Comparison of ENCODE assay signal across 21 mouse cellular contexts in the genomic region with DNA sequence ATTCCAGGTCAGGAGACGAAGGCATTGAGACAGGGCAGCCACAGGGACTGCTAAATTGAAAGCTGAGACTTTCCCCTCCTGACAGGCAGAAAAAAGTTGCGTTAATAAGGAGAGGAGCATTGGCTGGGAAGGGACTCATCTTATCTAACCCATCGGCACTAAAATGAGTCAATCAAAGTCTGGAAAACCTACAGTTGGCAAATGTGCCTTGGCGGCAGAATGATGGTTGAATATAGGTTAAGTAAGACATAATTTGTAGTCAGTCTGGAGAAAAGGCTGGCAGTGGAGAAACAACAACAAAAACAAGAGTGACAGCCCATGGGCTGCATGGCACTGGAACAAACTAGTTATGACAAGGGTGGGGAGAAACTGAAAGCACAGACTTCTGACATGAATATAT.
A peak's percentile ranks its signal among the peaks of the same experiment; 100 is the strongest.
DNase-seq lines count a peak whose midpoint lies in the region; ATAC-seq and TF ChIP-seq lines count a peak whose summit lies in the region.
"Had no signal": no experiment of that assay in that cellular context is flagged by ENCODE, and none has a peak within 500 bp of the region (broad histone marks: within the 10 kb centered on the region; RNA-seq: fewer than 3 reads in every experiment).

No protein-coding gene starts in this region.

- H3K27ac ChIP-seq in forebrain, embryonic 13.5 days: no peak overlapping the region
- no peak overlapping the region for H3K27ac ChIP-seq in forebrain, embryonic 11.5 days (ENCODE audit: low read depth, low read length)
- 0 out of 2 replicates have a peak overlapping the region, but pooled peaks have one; percentile 14 for H3K27ac ChIP-seq in layer of hippocampus, adult 2 months
- peak overlapping the region; percentile 8; the same call in 1 of the 2 replicates for H3K27ac ChIP-seq in brown adipose tissue, adult 24 weeks (replicated peaks; ENCODE audit: low read depth, low read length)
- H3K27ac ChIP-seq: embryonic facial prominence, embryonic 13.5 days; gastrocnemius, adult 2 months; hindbrain, embryonic 10.5 days; hindbrain, embryonic 14.5 days; intestine, embryonic 15.5 days had no signal

- no peaks in the 10 kb centered on the region for H3K27me3 ChIP-seq in forebrain, embryonic 13.5 days
- H3K27me3 ChIP-seq in forebrain, embryonic 11.5 days (ENCODE audit: control insufficient read depth, insufficient read depth, low read length): no peaks in the 10 kb centered on the region
- H3K27me3 ChIP-seq: embryonic facial prominence, embryonic 13.5 days; heart, embryonic 12.5 days; intestine, embryonic 15.5 days; Patski had no signal

- DNase-seq in forebrain, embryonic 11.5 days (ENCODE audit: low spot score): no peak
- DNase-seq in layer of hippocampus, adult 2 months (ENCODE audit: low spot score in 2 of 2): no peak
- no peak for DNase-seq in layer of hippocampus, postnatal 25 days (ENCODE audit: extremely low spot score in 1 of 2, low spot score in 1 of 2)
- no peak for DNase-seq in gastrocnemius, adult 18-20 months (ENCODE audit: low spot score)
- no peak for DNase-seq in ovary, postnatal 36 days (ENCODE audit: low spot score)
- DNase-seq: adrenal gland, adult 2 months; adrenal gland, postnatal 25 days; cerebellum, adult 11 months; cerebellum, adult 8-10 months; cerebellum, postnatal 36 days; gastrocnemius, adult 2 months; kidney, adult 18-20 months had no signal

- no peak for TF ChIP-seq CTCF in layer of hippocampus, adult 2 months (conservative IDR thresholded peaks at IDR 0.05)

- 83% methylated on average over 4 of the region's 4 CpGs for WGBS in forebrain, embryonic 13.5 days
- 78% methylated on average over 4 of the region's 4 CpGs for WGBS in forebrain, embryonic 11.5 days

- peak; percentile 48; the same call in 1 of the 2 replicates for ATAC-seq in forebrain, embryonic 13.5 days
- no peak for ATAC-seq in forebrain, embryonic 11.5 days (replicated peaks; ENCODE audit: low FRiP score)
- ATAC-seq: activated CD4-positive, CD25-positive, alpha-beta regulatory T cell, adult 4 months; intestine, embryonic 15.5 days; Patski had no signal

- H3K4me2 ChIP-seq in forebrain, embryonic 13.5 days: no peak overlapping the region
- H3K4me2 ChIP-seq in forebrain, embryonic 11.5 days (ENCODE audit: low read depth, low read length, severe bottlenecking): no peak overlapping the region
- H3K4me2 ChIP-seq: embryonic facial prominence, embryonic 13.5 days; heart, embryonic 12.5 days; hindbrain, embryonic 14.5 days; intestine, embryonic 15.5 days had no signal

- no peak overlapping the region for H3K9ac ChIP-seq in forebrain, embryonic 13.5 days
- H3K9ac ChIP-seq in forebrain, embryonic 11.5 days (ENCODE audit: low read length): no peak overlapping the region
- H3K9ac ChIP-seq: embryonic facial prominence, embryonic 13.5 days; heart, embryonic 12.5 days; hindbrain, embryonic 14.5 days; intestine, embryonic 15.5 days had no signal

- H3K4me1 ChIP-seq in forebrain, embryonic 13.5 days: no peaks in the 10 kb centered on the region
- no peaks in the 10 kb centered on the region for H3K4me1 ChIP-seq in forebrain, embryonic 11.5 days (replicated peaks; ENCODE audit: control insufficient read depth, insufficient read depth, low read length)
- H3K4me1 ChIP-seq in brown adipose tissue, adult 24 weeks (ENCODE audit: control insufficient read depth, insufficient read depth, insufficient read length, low read length): no peaks in the 10 kb centered on the region; the same call in 1 of the 2 replicates
- H3K4me1 ChIP-seq: embryonic facial prominence, embryonic 13.5 days; heart, embryonic 12.5 days; hindbrain, embryonic 10.5 days; intestine, embryonic 15.5 days had no signal

- H3K36me3 ChIP-seq in forebrain, embryonic 13.5 days (ENCODE audit: poor library complexity, severe bottlenecking): no peaks in the 10 kb centered on the region
- H3K36me3 ChIP-seq in forebrain, embryonic 11.5 days (ENCODE audit: control insufficient read depth, insufficient read depth, low read length): no peaks in the 10 kb centered on the region
- H3K36me3 ChIP-seq: embryonic facial prominence, embryonic 13.5 days; heart, embryonic 12.5 days; hindbrain, embryonic 10.5 days; intestine, embryonic 15.5 days had no signal

- H3K9me3 ChIP-seq in forebrain, embryonic 13.5 days (replicated peaks): no peaks in the 10 kb centered on the region
- H3K9me3 ChIP-seq in forebrain, embryonic 11.5 days (ENCODE audit: control insufficient read depth, low read length): no peaks in the 10 kb centered on the region
- H3K9me3 ChIP-seq: embryonic facial prominence, embryonic 13.5 days; heart, embryonic 12.5 days; hindbrain, embryonic 10.5 days; intestine, embryonic 15.5 days had no signal

- H3K4me3 ChIP-seq in forebrain, embryonic 13.5 days: no peak overlapping the region
- no peak overlapping the region for H3K4me3 ChIP-seq in forebrain, embryonic 11.5 days (ENCODE audit: low read depth, low read length)
- H3K4me3 ChIP-seq in layer of hippocampus, adult 2 months: no peak overlapping the region
- H3K4me3 ChIP-seq in brown adipose tissue, adult 24 weeks (ENCODE audit: insufficient read depth, low read depth, low read length): no peak overlapping the region
- H3K4me3 ChIP-seq: embryonic facial prominence, embryonic 13.5 days; gastrocnemius, adult 2 months; heart, embryonic 12.5 days; hindbrain, embryonic 10.5 days; intestine, embryonic 15.5 days had no signal

Comparison
In these comparisons a context has a peak if more than half of its experiments do, and no peak if none do; other contexts are left out.
1. H3K27ac ChIP-seq: peak in layer of hippocampus, adult 2 months (single experiment) and brown adipose tissue, adult 24 weeks (single experiment); none in forebrain, embryonic 13.5 days (single experiment) and forebrain, embryonic 11.5 days (single experiment).